Mouse (Mus musculus) G1E-ER4 (cell line): ENCODE data around the gene Nfatc2. TPM values are rescaled to one million over a fixed set of nuclear protein-coding genes. Genes with fewer than 3 reads are reported as not detected.

Experiments used
- GATA1 ChIP-seq: IDR thresholded peaks from one replicate; pipeline ENCODE4 v1.8.0; 2012; ENCODE audit warnings: low read length, inconsistent platforms
- polyA plus RNA-seq: library from polyadenylated mRNA; stranded (reverse); fragments of >175 nt; gene quantifications from 2 replicates; pipeline ENCODE4 v1.2.3, GENCODE M21; 2012

Gene Nfatc2
- polyA plus RNA-seq, 1 experiment: not detected

DNA sequence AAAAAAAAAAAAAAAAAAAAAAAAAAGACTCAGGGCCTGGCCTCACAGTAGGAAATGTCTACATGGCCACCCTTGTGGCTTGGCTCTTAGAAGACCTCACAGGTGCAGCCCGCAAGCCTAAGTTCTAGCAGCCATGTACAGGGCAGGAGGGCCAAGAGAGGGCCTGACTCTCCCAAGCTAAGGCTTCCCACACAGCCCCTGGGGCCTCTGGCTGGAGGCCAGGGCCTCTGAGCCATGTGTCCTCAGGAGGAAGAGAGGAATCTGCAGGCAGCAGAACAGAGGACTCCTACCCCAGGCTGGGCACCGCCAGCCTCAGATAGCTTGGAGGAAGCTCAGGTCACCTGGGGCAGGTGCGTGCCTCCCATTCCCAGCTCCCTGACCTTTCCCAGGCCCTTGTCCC is 13.7 kb upstream of the Nfatc2 start:
- no peak for TF ChIP-seq GATA1

DNA sequence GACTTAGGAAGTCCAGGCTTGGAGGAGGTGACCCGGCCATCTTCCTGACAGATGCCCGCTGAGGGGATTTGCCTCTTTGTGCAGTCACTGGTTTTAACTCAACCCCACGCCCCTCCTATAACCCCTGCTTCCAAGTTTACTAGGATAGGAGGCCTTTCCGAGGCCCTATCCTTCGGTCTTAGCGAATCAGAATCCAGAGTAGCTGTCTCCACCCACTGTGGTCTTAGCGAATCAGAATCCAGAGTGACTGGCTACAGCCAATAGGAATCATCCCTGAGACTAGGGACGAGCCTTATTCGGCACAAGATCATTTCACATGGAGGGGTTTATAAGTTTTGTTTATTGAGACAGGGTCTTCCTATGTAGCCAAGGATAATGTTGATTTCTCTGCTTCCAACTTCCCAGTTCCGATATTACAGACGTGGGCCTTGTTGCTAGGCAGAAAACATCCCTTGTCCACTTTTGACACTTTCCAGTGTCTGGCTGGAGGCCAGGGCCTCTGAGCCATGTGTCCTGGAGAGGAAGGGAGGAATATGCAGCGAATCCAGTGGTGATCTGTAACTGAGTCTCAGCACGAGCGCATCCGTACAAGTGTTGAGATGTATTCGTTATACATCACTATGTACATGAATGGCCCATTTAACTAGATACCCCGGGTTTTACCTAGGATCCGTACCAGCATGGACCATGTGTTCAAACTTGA is 12.9 kb upstream of the Nfatc2 start:
- no peak for TF ChIP-seq GATA1

DNA sequence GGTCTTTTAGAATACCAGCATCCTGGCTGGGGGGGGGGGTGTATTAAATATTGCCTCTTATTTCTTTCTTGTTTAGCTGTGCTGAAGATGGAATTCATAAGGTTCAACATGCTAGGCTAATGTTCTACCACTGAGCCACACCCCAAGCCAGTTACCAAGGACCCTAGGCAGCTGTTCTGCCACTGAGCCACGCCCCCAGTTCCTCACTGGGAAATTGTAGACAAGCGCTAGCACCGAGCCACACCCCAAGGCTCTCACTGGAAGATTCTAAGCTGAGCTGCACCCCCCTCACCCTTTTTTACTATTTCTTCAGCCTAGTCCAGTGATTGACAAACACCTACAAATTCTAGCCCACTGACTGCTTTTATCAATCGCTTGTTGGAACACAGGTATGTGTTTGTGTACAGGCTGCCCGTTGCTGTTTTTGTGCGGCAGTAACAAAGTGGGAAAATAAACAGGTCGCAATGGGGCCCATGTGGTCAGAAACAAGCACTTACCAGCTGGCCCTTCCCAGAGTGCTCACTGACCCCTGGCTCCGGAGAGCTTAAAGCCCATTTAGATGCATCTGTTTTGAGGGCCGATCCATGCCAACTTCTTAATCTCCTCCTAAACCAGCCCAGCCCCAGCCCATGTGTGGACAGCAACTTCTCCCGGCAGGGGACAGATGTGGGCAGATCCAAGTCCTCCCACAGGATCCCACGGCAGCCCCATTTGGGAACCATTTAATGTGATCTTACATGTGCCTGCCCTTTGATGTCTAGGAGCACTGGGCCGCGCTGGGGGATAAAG is 11.8 kb upstream of the Nfatc2 start:
- no peak for TF ChIP-seq GATA1

GRCm38 (mm10) chr2:168610941-168611340 is 9.5 kb upstream of the Nfatc2 start:
- no peak for TF ChIP-seq GATA1

DNA sequence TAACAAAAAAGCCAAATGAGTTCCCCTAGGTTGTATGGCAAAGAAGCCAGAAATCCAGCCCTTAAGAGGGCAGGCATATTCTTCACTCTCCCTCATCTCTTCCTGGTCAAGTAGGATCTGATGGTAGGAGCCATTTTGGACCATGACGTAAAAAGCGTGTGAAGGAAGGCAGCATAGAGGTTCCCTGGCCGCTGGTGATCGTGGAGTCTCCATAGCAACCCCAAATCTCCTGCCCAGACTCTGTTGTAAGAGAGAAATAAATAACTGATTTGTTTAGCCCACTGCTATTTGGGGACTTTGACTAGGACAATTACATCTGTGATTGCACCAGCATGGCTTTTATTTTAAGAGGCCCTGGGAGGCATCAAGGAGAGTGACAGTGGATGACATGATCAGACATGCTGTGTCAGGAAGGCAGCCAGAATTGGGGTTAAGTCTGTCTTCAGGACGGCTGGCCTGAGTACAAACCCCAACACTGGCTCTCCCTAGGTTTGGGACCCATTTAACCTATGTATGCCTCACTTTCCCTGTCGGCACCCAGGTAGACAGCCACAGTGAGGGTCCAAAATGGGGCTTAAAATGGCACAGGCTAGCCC is 8.3 kb upstream of the Nfatc2 start:
- TF ChIP-seq GATA1: no peak

DNA sequence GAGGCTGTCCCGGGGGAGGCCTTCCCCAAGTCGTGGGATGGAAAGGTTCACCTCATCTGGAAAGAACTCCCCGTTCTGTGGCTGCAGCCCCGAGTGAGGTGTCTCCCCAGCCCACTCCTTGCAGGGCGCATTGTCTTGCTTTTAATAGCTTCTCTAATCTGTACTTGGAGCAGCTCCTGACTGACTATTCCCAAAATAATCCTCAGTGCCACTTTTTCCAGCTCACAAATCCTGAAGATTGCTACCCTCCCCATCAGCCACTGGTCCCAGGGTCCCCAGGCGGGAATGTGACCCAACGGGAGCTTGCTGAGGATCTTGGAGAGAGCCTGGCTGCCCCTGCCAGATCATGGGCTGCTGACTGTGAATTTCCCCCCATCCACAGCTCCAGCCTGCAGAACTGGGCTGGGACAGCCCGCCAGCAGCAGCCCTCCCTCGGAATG is 6.7 kb upstream of the Nfatc2 start:
- no peak for TF ChIP-seq GATA1

DNA sequence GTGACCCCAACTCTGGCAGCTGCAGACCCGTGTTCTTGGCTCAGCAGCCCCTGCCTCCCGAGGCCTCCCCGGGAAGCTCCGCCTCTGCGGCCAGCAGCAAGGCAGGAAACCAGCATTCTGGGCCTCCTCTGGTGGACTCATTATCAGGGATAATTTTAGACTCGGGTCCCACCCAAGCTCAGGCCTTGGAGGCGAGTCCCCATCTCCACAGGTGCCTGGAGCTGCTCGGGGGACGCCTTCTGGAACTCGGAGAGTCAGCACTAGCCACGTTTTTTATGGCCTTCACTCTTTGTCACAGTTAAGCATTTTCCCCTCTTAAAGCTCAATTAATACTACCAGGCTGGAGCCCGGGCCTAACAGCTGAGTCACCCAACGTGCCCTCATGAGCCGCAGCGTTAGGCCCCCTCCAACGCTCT is 3.2 kb upstream of the Nfatc2 start:
- TF ChIP-seq GATA1: no peak

- TF ChIP-seq GATA1: no peak
Observed at GRCm38 (mm10) chr2:168602387-168602741, 907 bp upstream of the Nfatc2 start.

- TF ChIP-seq GATA1: no peak
Observed at GRCm38 (mm10) chr2:168600750-168601490, 537 bp downstream of the Nfatc2 start.

GRCm38 (mm10) chr2:168595693-168596092 is 5.8 kb downstream of the Nfatc2 start:
- no peak for TF ChIP-seq GATA1

- no peak for TF ChIP-seq GATA1
Observed at GRCm38 (mm10) chr2:168593676-168594075, 7.8 kb downstream of the Nfatc2 start.

- no peak for TF ChIP-seq GATA1
Observed at GRCm38 (mm10) chr2:168593004-168593403, 8.5 kb downstream of the Nfatc2 start.

DNA sequence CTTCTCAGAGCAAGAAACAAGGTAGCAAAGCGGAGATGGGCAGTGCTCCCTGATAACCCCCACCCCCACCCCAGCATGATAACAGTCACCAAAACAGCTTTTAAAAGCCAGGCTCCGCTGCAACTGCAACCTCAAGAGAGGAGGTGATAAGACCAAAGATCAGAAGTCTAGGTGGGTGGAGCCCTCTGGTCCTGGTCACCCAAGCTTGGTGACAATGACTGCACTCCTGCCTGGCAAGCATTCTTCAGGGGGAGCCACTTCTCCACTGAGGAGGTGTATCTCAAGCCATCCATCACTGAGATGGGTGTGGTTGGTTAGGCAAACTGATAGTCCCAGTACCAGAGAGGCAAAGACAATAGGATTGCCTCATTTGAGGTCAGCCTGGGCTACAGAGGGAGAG is 10.4 kb downstream of the Nfatc2 start:
- no peak for TF ChIP-seq GATA1

DNA sequence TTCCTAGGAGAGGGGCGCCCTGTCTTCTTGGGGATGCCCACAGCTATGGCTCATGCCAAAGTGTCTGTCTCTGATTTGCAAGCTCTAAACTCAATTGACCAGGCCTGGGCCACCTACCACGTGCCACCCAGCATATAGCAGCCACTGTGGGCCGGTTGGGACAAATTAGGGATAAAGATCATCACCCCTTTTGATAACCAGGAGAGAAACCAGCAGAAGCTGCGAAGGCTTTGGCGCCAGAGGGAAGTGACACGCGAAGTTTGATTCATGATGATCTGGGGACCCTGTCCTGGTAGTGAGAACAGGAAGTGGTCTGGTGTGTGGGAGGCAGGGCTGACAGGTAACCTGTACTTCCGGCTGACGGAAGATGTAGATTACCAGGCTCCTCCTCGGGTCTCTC is 10.9 kb downstream of the Nfatc2 start:
- no peak for TF ChIP-seq GATA1

DNA sequence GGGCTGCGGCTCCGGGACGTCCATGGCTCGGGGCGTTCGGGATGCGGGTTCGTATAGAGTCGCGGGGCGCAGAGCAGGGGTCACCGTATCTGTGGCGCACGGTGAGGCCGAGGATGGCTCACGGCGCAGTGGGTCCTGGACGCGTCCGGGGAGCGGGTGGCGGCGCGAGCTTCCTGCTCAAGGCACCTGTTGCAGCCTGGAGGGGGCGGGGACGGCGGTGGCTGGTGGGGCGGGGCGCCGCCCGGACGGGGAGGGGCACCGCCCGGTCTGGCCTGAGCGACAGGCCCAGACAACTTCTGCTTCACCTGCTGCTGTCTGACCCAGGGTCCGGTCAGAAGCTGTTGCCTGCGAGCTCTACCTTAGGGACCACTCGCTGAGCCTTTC is 11.3 kb downstream of the Nfatc2 start:
- TF ChIP-seq GATA1: no peak

- TF ChIP-seq GATA1: no peak
Observed at GRCm38 (mm10) chr2:168589368-168590167, 11.9 kb downstream of the Nfatc2 start.
